Mouse (Mus musculus) myocyte (in vitro differentiated cells): ENCODE measurements around the gene Carns1.

ENCODE experiments used
- CEBPB ChIP-seq: IDR thresholded peaks from 2 replicates; pipeline ENCODE4 v1.6.1; 2011; ENCODE audit warnings: mild to moderate bottlenecking, moderate library complexity; ENCODE audit not compliant: poor library complexity, insufficient read depth, severe bottlenecking
- E2F4 ChIP-seq: IDR thresholded peaks from one replicate; pipeline ENCODE4 v1.6.1; 2011; ENCODE audit warnings: mild to moderate bottlenecking, control low read depth, moderate library complexity; ENCODE audit not compliant: insufficient read depth
- MAX ChIP-seq: IDR thresholded peaks from one replicate; pipeline ENCODE4 v1.6.1; 2011; ENCODE audit warnings: low read depth, mild to moderate bottlenecking, control low read depth
- MYOG ChIP-seq, 3 experiments: IDR thresholded peaks; one replicate each; pipeline ENCODE4 v1.6.1; 2011; ENCODE audit warnings: control low read depth in 2 of 3, low read depth in 2 of 3, mild to moderate bottlenecking in 2 of 3; ENCODE audit not compliant: insufficient read length in 2 of 3, control insufficient read depth in 1 of 3, insufficient read depth in 1 of 3
- POLR2A ChIP-seq: IDR thresholded peaks from one replicate; pipeline ENCODE4 v1.6.1; 2011; ENCODE audit warnings: low read depth, mild to moderate bottlenecking, control low read depth, moderate library complexity; ENCODE audit not compliant: insufficient read length
- POLR2AphosphoS2 ChIP-seq: IDR thresholded peaks from one replicate; pipeline ENCODE4 v1.6.1; 2011; ENCODE audit warnings: low read depth, control low read depth; ENCODE audit not compliant: insufficient read length
- REST ChIP-seq: IDR thresholded peaks from one replicate; pipeline ENCODE4 v1.6.1; 2011; ENCODE audit warnings: mild to moderate bottlenecking, control low read depth, moderate library complexity; ENCODE audit not compliant: insufficient read depth, insufficient read length
- SRF ChIP-seq: IDR thresholded peaks from one replicate; pipeline ENCODE4 v1.6.1; 2011; ENCODE audit warnings: low read depth; ENCODE audit not compliant: control insufficient read depth, insufficient read length
- TCF12 ChIP-seq: IDR thresholded peaks from one replicate; pipeline ENCODE4 v1.6.1; 2011; ENCODE audit warnings: mild to moderate bottlenecking, control low read depth; ENCODE audit not compliant: poor library complexity, insufficient read depth, severe bottlenecking
- TCF3 ChIP-seq: IDR thresholded peaks from one replicate; pipeline ENCODE4 v1.6.1; 2011; ENCODE audit warnings: low read depth, control low read depth; ENCODE audit not compliant: insufficient read length
- USF1 ChIP-seq: IDR thresholded peaks from one replicate; pipeline ENCODE4 v1.6.1; 2011; ENCODE audit warnings: low read depth, mild to moderate bottlenecking, control low read depth, moderate library complexity

- TF ChIP-seq TCF12 = no peak
- peak; percentile 90 for TF ChIP-seq POLR2A
- no peak for TF ChIP-seq MAX
- TF ChIP-seq MYOG (IDR thresholded peaks at IDR 0.05; ENCODE audit: control insufficient read depth in 1 of 3, insufficient read depth in 1 of 3, insufficient read length in 2 of 3, low read depth in 2 of 3) = no peak
- no peak for TF ChIP-seq E2F4
- no peak for TF ChIP-seq USF1
- TF ChIP-seq POLR2AphosphoS2 = peak; percentile 91
- TF ChIP-seq CEBPB = no peak
- TF ChIP-seq TCF3 = no peak
- TF ChIP-seq SRF = no peak
- TF ChIP-seq REST = no peak
Measured at GRCm38 (mm10) chr19:4191528-4192250, 16.4 kb upstream of the Carns1 start, which contains the start of gene Ppp1ca.
